In genomic region chr14:77448001-77448400, GRCm38 (mm10) we compare ENCODE assay signal across 13 mouse cellular contexts.
"Had no signal": no experiment of that assay in that cellular context is flagged by ENCODE, and none has a peak within 500 bp of the region (broad histone marks: within the 10 kb centered on the region; RNA-seq: fewer than 3 reads in every experiment).

No protein-coding gene starts in this region.

- H3K27ac ChIP-seq: kidney, postnatal 0 days; layer of hippocampus, adult 2 months; limb, embryonic 12.5 days; liver, embryonic 15.5 days; neural tube, embryonic 12.5 days; stomach, embryonic 15.5 days had no signal

- DNase-seq: kidney, adult 11 months; kidney, adult 9 months; kidney, postnatal 4 days; liver; midbrain, embryonic 14.5 days; retina, postnatal 1 day; thymus, postnatal 36 days had no signal

- H3K9ac ChIP-seq: limb, embryonic 12.5 days; liver, embryonic 15.5 days; neural tube, embryonic 12.5 days; stomach, embryonic 15.5 days had no signal

- H3K4me2 ChIP-seq: limb, embryonic 12.5 days; liver, embryonic 15.5 days; neural tube, embryonic 12.5 days; stomach, embryonic 15.5 days had no signal

- H3K4me3 ChIP-seq: layer of hippocampus, adult 2 months; limb, embryonic 12.5 days; liver, embryonic 15.5 days; neural tube, embryonic 12.5 days; stomach, embryonic 15.5 days had no signal

- H3K27me3 ChIP-seq: limb, embryonic 12.5 days; liver, embryonic 15.5 days; neural tube, embryonic 12.5 days; stomach, embryonic 15.5 days had no signal

- H3K36me3 ChIP-seq: limb, embryonic 12.5 days; liver, embryonic 15.5 days; neural tube, embryonic 12.5 days; stomach, embryonic 15.5 days had no signal

- H3K4me1 ChIP-seq: limb, embryonic 12.5 days; liver, embryonic 15.5 days; neural tube, embryonic 12.5 days; stomach, embryonic 15.5 days had no signal

- H3K9me3 ChIP-seq: limb, embryonic 12.5 days; liver, embryonic 15.5 days; neural tube, embryonic 12.5 days; stomach, embryonic 15.5 days had no signal
